Mouse (Mus musculus) stomach, embryonic 16.5 days (tissue): ENCODE measurements around the gene Gm21994. TPM values are rescaled to one million over a fixed set of nuclear protein-coding genes. Genes with fewer than 3 reads are reported as not detected.

Source experiments
- polyA plus RNA-seq: library from polyadenylated mRNA; unstranded; fragments of >200 nt; fragmentation: Nextera tagmentation; extraction: Ambion mirVana; gene quantifications from 2 replicates; pipeline ENCODE4 v1.2.1, GENCODE M21; 2015

The Gm21994 gene
- polyA plus RNA-seq, 1 experiment from 2014 or later: 4.6 TPM

Other genes with a start within 250 kb of the Gm21994 start
- 8.1 and 8.6 TPM in 2 replicates for gene Zfp120, start 118.9 kb downstream of the Gm21994 start, polyA plus RNA-seq
- gene Gm10770, start 75.9 kb downstream of the Gm21994 start, polyA plus RNA-seq: not detected in 2 replicates
- gene Gm14139, start 73.8 kb downstream of the Gm21994 start, polyA plus RNA-seq: not detected in 2 replicates
- 8.5 and 8.8 TPM in 2 replicates for gene Zfp937, start 37.5 kb downstream of the Gm21994 start, polyA plus RNA-seq
- gene Gm14124, start 1.9 kb upstream of the Gm21994 start, polyA plus RNA-seq: 0.04 TPM in 1 of 2 replicates, not detected in the other
- 1.6 and 3.7 TPM in 2 replicates for gene Gm10130, start 68.1 kb upstream of the Gm21994 start, polyA plus RNA-seq
- gene 3300002I08Rik, start 107.2 kb upstream of the Gm21994 start, polyA plus RNA-seq: 5.9 and 6.0 TPM in 2 replicates
- gene Zfp442, start 195.9 kb upstream of the Gm21994 start, polyA plus RNA-seq: 7.3 and 7.6 TPM in 2 replicates
- gene Zfp345, start 229.5 kb upstream of the Gm21994 start, polyA plus RNA-seq: 0.06 TPM in 1 of 2 replicates, not detected in the other